Mouse (Mus musculus) urinary bladder, postnatal 14 days (tissue): ENCODE results near the gene Gm10160.
"Not testable (repeated sequence)": the region's sequence is repeated elsewhere in the genome, so short reads cannot be mapped to it uniquely, and the experiment has no call there.

Source experiments
- DNase-seq: peaks from one replicate; pipeline ENCODE4 v3.0.0; 2021; ENCODE audit warnings: low spot score

Gm10160 gene

DNA sequence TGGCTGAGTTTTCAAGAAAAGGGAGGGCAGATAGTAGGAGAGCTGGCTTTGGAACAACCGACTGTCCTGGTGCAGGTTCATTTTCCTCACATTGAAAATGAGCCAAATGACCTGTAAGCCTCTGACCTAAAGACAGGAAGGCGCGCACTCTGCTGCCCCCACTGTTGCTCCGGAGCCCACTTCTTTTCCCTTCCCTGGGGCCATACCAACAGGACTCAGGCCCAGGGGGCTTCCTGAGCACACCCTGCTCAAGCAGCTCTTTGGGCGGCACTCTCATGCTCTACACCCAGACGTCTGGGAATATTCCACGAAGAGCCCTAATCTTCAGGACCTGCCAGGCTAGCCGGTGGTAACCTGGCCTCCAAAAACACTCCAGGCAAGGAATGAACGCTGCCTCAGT is 2.6 kb upstream of the Gm10160 start:
- DNase-seq: no peak

DNA sequence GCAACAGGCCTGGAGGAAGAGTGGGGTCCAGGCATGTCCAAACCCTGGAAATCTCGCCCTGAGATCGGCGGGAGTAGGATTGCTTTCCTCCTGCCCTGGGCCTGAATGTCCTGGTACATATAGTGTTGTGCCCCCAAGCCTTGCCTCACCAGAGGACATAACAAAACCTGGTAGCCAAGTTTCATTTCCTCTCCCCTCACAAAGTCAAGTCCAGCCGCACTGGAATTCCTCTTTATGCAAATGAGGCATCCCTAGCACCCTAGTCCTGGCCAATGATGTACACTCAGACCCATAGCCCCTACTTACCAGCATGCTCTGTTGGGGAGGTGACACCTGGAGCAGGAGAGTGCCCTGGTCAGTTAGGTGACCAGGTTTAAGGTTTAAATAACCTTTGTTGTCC is 627 bp upstream of the Gm10160 start:
- no peak for DNase-seq

DNA sequence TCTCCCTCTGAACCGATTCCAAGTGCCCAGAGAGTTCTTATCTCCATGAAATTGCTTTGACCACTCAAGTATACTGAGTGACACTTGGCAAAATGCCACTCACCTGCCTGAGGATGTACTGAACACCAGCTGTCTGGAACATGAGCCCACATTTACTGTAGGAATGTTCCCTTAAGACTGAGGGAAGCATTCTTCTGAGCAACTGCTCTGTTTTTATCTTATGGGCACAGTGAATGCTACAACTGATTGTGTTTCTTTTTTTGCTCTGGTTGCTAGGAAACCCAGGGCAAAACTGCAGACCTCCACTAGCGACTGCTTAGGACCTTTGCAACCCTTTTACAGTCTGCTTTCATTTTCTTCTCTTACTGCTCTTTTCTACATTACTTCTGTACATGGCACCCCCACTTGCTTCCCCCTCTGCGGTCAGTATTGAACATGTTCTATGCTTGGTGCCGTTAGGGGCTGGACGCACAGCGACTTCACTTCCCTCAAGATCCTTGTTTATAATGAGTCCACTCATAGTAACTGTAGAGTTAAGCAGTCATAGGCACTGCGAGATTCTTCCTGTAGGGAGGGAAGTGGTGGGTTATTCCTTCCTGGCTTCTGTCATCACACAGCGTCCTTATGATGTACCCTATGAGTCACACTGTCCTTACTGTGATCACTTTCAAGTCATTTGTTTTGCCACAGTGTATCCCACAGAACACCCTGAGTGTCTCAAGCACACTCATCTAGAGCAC is 856 bp downstream of the Gm10160 start:
- no peak for DNase-seq

DNA sequence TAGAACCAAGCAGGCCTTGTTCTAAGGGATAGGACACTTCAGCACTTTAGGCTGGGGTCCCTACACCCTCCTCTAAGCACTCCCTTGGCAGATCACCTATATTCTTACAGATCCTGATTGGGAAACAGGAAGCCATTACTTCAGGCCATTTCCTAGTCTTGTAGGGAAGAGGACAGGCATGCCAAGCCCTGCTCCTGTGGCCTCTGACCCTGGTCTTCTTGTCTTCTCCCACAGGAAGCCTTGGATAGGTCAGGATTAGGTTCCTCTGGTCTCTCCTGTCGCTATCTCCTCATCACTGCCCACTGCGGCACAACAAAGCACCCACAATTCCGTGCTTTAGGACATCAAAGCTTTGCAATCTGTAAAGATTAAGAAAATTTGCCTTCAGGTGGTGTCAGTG is 3.9 kb downstream of the Gm10160 start:
- no peak for DNase-seq

DNA sequence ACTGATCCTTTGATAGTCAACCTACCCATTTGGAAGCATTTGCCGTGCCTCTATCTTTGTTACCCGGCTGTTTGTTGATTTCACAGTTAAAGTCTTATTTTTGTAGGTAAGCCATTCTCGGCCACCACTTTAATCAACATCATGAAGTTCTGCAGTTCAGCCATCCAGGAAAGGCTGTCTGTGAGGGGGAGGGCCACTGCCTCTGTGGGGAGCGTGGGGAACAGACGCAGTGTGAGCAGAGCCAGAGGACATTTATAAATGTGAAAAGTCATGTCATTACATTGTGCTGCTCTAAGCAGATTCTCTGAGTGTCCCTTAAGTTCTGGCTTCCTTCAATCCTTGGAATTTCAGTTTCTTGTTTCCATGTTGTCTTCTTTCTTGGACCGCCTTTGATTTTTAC is 5.4 kb downstream of the Gm10160 start:
- DNase-seq: no peak

DNA sequence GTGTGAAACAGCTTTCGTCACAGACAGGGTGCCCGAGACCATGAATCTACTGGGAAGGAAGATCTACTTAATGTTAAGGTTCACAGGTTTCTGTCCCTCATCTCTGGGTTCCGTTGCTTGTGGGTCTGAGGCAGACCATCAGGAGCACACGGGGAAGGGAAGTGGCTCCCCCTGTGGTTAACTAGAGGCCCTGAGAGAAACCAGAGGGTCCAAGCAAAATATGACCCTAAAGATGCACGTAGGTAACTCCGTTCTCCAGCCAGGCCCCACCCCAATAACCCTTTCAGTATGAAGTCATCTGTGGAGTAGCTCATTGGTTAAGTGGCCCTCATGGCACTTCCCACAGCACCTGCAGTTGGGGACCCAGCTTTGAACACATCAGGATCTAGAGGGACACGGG is 6.0 kb downstream of the Gm10160 start:
- no peak for DNase-seq

DNA sequence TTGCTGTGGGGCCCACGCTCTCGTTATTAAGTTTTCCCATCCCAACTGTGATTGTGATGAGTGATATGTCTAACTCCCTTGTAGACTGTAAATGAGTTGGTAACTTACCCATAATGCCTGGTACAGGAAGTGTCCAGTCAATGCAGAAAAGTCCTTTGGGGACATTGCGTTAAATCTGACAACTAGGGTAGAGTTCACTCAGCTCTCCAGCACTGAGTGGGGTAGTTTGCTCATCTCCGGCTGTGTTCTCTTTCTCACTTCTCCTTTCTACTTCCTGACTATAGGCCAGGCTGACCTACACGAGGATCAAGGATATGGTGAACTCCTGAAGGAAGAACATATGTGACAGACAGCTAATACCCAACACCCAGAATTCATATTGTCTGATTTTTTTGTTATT is 6.4 kb downstream of the Gm10160 start:
- DNase-seq: no peak

DNA sequence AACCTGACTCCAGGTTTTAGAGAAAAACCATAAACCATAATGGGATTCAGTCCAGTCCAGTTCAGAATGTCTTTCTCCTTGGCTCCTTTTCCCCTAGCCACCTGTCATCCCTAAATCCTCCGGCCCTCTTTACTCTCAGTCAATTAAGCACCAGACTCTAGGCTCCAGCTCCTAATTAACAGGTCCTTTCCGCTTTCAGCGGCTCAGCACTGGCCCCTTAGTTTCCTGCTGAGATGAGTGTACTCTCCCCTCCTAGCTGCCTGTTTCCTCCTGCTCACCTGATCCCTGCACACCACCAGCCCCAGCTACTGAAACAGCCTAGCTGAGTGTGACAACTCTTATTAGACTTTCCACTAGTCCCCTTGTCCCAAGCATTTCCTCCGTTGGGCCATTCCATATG is 7.8 kb downstream of the Gm10160 start:
- no peak for DNase-seq

DNA sequence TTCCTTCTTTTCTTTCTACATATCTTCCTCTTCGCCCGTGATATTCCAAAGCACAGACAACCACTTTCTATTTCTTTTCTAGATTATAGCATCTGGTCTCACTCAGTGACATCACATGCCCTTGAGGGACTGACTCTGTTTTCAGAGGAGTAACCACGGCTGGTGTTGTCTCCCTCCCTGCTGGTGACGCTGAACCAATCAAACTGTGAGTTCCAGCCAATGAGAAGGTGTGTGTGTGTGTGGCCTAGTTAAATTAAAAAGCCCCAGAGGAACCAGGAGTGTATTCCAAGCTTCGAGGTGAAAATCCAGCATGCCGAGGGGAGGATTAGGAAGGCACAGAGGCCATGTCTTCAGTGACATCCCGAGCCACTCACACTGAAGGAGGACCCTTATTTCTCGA is 8.6 kb downstream of the Gm10160 start:
- no peak for DNase-seq

DNA sequence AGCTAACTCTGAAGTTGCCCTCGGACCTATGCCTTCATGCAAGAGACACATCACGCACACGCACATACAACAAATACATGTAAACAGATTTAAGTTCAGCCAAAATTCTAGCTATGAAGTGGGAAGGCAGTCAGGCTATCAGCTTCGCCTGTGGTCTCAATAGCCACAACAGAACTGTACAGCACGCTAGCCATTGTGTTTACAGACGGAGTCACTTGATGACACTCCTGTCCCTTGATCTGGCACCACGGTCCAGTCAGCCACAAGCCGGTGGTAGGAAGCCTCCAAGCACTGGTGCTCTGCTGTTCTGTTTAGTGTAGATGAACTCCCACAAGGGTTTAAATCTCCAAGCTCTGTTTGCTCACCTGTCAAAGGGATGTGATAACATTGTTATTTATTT is 9.6 kb downstream of the Gm10160 start:
- DNase-seq: no peak

DNA sequence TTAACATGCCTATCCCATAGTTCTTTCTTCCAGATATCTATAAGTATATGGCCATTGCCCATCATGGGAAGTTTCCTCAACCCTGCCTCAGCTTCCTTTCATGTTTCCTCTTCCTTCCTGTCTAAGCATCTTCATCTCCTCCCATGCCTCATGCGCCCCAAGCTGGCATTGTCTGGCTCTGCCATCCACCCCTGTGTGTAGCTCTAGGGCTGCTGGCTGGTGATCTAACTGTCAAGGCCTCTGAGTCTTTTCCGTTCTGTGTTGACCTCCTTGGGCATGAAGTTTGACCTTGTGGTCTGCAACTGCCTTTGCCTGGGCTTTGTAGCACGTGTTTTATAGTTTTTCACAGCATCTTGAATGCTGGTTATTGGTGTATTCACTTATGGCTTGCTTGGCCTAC is 10.3 kb downstream of the Gm10160 start:
- no peak for DNase-seq

DNA sequence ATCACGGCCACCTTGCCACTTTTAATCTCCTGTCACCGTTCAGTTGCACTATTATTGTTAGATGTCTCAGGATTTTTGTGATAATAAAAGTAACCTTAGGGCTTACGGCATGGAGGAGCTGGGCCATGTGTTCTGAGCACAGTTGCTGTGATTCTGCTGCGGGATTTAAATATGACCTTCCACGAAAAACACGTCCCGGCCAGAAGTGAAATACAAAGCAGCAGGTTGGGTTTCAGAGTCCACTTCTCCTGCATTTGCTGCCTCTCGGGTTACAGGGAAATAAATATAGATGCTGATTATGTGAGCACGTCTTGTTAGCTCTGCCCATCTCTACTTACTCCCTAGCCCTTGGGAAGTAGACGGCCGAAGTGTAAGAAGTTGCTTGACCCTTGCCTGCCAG is 10.8 kb downstream of the Gm10160 start:
- DNase-seq: no peak

DNA sequence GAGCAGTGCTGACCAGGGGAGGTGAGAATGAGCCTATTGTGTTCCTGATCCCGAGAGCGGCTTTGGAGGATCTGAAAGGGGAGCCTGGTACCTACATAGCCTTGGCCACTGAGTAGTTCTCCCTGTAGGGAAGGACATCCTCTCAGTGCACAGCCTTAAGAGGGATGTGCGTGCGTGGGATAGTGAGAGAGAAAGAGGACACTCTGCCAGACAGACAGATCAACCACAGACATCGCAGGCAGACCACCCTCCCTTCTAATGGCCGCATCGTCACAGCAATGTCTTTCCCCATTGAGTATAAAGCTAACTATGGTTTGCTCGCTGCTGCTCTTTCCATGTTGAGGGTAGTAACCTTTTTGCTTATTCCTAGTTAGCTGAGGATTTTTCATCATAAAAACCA is 11.7 kb downstream of the Gm10160 start:
- no peak for DNase-seq

DNA sequence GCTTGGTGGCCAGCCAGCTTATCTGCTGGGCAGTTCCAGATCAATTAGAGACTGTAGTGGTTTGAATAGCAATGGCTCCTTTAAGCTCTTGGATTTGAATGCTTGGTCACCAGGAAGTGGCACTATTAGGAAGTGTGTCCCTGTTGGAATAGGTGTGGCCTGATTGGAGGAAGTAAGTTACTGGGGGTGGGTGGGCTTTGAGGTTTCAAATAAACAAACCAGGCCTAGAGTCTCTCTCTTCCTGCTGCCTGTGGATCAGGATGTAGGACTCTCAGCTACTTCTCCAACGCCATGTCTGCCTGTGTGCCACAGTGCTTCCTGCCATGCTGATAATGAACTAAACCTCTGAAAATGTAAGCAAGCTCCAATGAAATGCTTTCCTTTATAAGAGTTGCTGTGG is 12.6 kb downstream of the Gm10160 start:
- DNase-seq: no peak

DNA sequence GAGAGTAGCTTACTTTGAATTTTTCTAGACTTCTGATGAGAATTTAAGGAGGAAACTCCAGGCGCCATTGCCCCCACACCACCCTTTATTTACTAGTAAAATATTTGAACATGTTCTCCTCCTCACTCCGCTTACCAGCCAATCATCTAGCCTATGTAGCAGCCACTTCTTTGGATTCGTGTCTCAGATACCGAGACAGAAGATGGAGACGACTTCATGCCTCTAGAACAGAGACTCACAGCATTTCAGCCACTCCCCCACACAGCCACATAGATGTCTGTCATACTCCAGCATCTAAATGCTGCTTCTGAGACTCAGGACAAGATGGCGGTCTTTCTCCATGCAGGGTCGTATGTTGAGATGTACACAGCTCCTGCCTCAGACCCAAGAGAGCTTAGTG is 13.5 kb downstream of the Gm10160 start:
- no peak for DNase-seq

DNA sequence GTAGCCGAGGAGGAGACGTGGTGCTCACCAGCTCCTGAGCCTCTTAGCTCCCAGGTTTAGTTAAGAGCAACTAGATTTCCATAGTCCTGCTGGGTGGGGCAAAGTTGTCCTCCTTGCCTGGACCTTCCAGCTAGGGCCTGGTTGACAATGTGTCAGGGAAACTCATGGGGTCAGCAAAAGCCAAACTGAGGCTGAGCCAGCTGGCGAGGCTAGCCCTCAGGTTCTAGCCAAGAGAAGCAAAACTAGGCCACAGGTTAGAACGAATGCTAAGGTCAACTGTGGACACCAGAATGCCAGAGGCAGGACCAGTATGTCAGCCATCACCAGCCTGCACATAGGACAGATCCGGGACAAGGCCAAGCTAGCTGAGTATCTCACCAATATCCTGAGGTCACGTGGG is 14.2 kb downstream of the Gm10160 start:
- DNase-seq: no peak

DNA sequence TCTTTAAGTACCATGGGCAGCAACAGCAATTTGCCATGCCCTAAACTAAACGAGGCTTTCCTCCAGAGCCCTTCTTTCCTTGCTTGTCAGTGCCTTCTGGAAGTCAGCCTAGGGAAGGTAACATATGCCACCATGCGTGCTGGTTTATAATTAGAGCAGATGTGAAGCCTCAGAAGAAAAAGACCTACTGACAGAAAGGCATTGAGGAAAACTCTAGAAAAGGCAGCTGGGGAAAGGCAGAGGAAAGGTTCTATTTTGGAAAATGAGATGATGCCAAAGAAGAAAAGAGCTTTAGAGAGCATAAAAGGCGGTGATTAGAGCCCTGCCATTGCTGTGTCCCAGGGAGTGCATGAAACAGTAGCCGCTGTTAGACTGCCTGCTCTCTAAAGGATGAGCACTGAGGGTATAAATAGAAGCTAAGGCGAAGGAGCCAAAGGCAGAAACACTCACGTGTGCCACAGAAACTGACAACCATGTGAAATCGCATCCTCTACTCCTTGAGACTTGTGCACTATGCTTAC is 14.9 kb downstream of the Gm10160 start:
- no peak for DNase-seq

DNA sequence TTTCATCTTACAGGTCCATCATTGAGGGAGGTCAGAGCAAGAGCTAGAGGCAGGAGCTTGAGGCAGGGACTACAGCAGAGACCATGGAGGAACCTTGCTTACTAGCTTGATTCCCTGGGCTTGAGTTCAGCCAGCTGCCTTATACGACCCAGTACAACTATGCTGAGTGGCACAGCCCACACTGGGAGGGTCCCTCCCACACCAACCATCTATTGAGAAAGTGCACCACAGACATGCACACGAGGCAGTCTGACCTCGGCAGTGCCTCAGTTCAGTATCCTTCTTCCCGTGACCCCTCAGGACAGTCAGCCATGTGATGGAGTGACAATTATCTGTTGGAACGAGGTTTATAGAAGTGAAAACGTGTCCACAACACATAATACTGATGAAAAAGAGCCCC is 15.8 kb downstream of the Gm10160 start:
- DNase-seq: no peak

DNA sequence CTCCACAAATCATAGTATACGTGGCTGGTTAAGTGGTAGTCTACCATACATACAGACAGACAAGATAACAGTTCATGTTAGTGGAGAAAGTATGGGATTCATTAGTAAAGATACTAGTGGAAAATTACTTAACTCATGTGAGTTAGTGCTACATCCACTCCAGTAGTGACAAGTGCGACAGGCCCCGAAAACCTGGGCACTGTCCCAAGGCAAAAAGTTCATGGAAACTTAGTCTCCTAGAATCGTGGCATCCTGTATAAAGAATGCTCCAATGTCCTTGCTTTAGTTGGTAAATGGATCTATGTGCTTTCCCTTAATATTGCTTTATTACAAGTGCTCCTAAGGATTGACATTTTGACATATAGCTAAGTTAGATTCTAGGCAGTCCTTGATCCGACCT is 17.8 kb downstream of the Gm10160 start:
- not testable (repeated sequence) for DNase-seq

DNA sequence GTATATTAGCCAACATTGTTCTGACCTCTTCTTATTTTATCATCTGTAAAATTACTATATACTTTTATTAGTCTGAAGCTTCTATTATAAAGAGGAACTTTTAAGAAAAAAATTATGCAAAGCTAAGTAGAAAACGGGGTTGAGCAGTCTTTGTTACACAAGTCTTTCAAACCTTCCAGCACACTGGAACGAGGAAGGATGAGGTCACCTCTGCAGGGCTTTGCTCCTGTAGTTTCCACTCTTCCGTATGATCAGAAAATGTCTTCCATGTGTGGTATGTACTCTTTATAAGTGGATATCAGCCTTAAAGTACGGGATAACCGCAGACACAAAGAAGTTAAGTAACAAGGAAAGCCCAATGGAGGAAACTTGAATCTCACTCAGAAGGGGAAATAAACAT is 20.2 kb downstream of the Gm10160 start:
- DNase-seq: no peak

DNA sequence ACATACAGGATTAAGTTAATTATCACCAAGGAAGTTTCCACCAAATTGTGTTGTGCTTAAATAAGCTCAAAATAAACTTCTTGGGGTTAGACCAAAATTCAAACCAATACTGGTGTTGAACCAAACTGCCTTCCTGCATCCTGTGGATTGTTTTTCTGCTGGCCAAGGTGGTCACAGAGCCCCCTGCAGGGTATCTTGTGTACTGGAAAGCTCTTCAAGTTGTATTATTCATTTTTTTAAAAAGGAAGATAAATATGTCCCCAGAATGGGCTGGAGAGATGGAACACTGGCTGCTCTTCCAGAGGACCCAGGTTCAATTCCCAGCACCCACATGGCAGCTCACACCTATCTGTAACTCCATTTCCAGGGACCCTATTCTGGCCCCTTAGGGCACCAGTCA is 20.7 kb downstream of the Gm10160 start:
- DNase-seq: no peak

DNA sequence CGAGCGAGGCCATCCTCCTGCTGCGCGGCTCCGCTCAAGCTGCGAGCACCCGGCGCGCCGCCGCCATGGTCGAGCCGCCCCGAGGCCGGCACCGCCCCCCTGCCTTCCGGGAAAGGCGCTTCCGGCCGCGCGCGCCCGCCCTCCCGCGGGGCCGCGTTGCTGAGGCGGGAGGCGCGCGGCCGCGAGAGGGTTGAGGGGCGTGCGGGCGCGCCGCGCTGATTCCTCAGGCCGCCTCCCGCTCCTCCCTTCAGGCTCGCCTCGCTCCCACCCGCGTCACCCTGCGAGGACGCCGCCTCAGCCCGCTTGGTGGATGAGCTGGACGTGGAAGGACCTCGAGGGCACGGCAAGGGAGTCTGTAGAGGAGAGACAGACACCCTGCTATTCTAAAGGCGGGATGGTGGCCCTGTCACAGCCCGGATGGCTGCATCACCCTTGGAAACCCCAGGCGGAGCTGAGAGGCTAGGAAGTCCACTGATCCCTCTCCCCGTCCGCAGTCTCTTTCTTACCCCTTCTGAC is 26.2 kb downstream of the Gm10160 start, which contains the start of gene Btbd1:
TSS of gene Btbd1 (minus strand) at position 53 of the 516 bp plus-strand sequence.
- peak; percentile 83 for DNase-seq

DNA sequence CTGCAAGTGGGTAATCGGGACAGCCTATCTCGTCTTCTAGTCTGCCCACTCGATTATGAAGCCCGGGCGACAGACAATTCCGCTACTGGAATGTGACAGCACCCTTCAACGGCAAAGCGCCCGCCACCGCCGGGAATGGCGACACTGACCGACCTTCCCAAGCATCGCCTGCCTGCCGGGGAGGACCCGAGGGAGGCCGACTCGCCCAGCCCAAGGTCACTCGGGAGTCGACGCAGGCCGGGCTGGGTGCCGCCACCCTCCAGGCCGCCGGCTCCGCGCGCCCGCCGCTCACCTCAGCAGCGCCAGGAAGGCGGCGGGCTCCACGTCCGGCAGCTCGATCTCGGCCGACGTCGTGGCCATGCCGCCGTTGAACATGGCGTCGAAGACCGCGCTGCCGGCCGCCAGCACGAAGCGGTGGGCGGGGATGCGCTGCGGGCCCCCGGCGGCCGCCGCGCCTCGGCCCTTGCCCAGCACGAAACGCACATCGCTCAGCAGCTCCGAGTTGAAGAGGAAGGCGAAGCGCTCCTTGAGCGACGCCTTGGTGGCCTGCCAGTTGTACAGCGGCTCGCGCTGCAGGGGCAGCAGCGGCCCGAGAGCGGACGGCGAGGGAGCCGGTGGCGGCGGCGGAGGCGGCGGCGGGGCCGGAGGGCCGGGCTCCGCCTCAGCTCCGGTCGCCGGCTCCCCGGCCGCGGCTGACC is 26.8 kb downstream of the Gm10160 start:
- DNase-seq: peak; percentile 50
